Mouse (Mus musculus) heart, embryonic 13.5 days (tissue): ENCODE measurements around the gene Txnip. TPM values are rescaled to one million over a fixed set of nuclear protein-coding genes. Genes with fewer than 3 reads are reported as not detected.
"Not testable (repeated sequence)": the region's sequence is repeated elsewhere in the genome, so short reads cannot be mapped to it uniquely, and the experiment has no call there.

Experiments
- ATAC-seq: fragments of 200-750 bp; cut with Nextera tagmentation; 2 replicates; pipeline ENCODE4 v1.8.0; 2017; ENCODE audit warnings: moderate TSS enrichment; ENCODE audit not compliant: insufficient number of reproducible peaks, low FRiP score, low TSS enrichment; ENCODE audit errors: extremely low read depth
- H3K27ac ChIP-seq: fragments of 300-500 bp; sonication (generic); replicated peaks from 2 replicates; pipeline ENCODE4 v1.5.1; 2015; ENCODE audit warnings: moderate library complexity, mild to moderate bottlenecking, inconsistent platforms
- H3K27me3 ChIP-seq: fragments of 300-500 bp; sonication (generic); replicated peaks from 2 replicates; pipeline ENCODE4 v1.6.1; 2015; ENCODE audit warnings: mild to moderate bottlenecking, inconsistent platforms
- H3K36me3 ChIP-seq: fragments of 300-500 bp; sonication (generic); 2 replicates; pipeline ENCODE4 v1.6.1; 2015; ENCODE audit warnings: mild to moderate bottlenecking, inconsistent platforms
- H3K4me1 ChIP-seq: fragments of 300-500 bp; sonication (generic); 2 replicates; pipeline ENCODE4 v1.6.1; 2015; ENCODE audit warnings: inconsistent platforms
- H3K4me2 ChIP-seq: fragments of 300-500 bp; sonication (generic); 2 replicates; pipeline ENCODE4 v1.6.1; 2015; ENCODE audit warnings: inconsistent platforms, mild to moderate bottlenecking, moderate library complexity
- H3K4me3 ChIP-seq: fragments of 300-500 bp; sonication (generic); 2 replicates; pipeline ENCODE4 v1.5.1; 2015; ENCODE audit warnings: moderate library complexity, mild to moderate bottlenecking, inconsistent platforms
- H3K9ac ChIP-seq: fragments of 300-500 bp; sonication (generic); 2 replicates; pipeline ENCODE4 v1.6.1; 2015; ENCODE audit warnings: inconsistent platforms, mild to moderate bottlenecking, moderate library complexity
- H3K9me3 ChIP-seq: fragments of 300-500 bp; sonication (generic); 2 replicates; pipeline ENCODE4 v1.6.1; 2016; ENCODE audit warnings: inconsistent platforms
- WGBS: fragments of 180-500 bp; shearing (Covaris S2); methylation state at CpG from one replicate; pipeline ENCODE4 v1.1.7; 2015; ENCODE audit warnings: mixed read lengths; 5-methylcytosine and 5-hydroxymethylcytosine counted together
- polyA plus RNA-seq: library from polyadenylated mRNA; unstranded; fragments of >200 nt; fragmentation: Nextera tagmentation; extraction: Ambion mirVana; gene quantifications from 2 replicates; pipeline ENCODE4 v1.2.1, GENCODE M21; 2015

Txnip gene
- polyA plus RNA-seq, 1 experiment from 2014 or later: 156 TPM

- H3K27ac ChIP-seq, H3K4me3 ChIP-seq, H3K4me2 ChIP-seq, H3K9ac ChIP-seq, H3K9me3 ChIP-seq, H3K27me3 ChIP-seq, ATAC-seq: not testable (repeated sequence)
- Histone ChIP-seq H3K4me1 (peaks cover 56% of the 10 kb centered on the region), H3K36me3 (peaks cover 43% of the 10 kb centered on the region)
- WGBS: 86% methylated on average over 4 of the region's 4 CpGs
These were observed 48.2 kb downstream of the Txnip start for GRCm38 (mm10) chr3:96606007-96606406.

GRCm38 (mm10) chr3:96606618-96607017, 48.9 kb downstream of the Txnip start:
- ATAC-seq: no peak
- Histone ChIP-seq H3K9me3 (no peaks in the 10 kb centered on the region), H3K27ac (no peak overlapping the region), H3K4me1 (peaks cover 56% of the 10 kb centered on the region), H3K4me2 (no peak overlapping the region), H3K36me3 (peaks cover 43% of the 10 kb centered on the region), H3K9ac (no peak overlapping the region), H3K4me3 (no peak overlapping the region), H3K27me3 (no peaks in the 10 kb centered on the region)
- WGBS: 80% methylated on average over 4 of the region's 4 CpGs

Other genes starting within 250 kb of the Txnip start
- 0.68 and 0.78 TPM in 2 replicates for gene BC107364, start 105.7 kb upstream of the Txnip start, polyA plus RNA-seq
- gene Hfe2, start 32.8 kb upstream of the Txnip start, polyA plus RNA-seq: 7.4 and 7.5 TPM in 2 replicates
- gene Gm16253, start 19.0 kb downstream of the Txnip start, polyA plus RNA-seq: 1.6 and 1.7 TPM in 2 replicates
- gene Polr3gl, start 36.2 kb downstream of the Txnip start, polyA plus RNA-seq: 33.5 and 36.1 TPM in 2 replicates
- gene Ankrd34a, start 38.7 kb downstream of the Txnip start, polyA plus RNA-seq: 6.5 and 8.1 TPM in 2 replicates
- 4.6 and 5.2 TPM in 2 replicates for gene Lix1l, start 43.2 kb downstream of the Txnip start, polyA plus RNA-seq
- 80.7 and 84.5 TPM in 2 replicates for gene Rbm8a, start 72.0 kb downstream of the Txnip start, polyA plus RNA-seq
- 35.8 and 37.3 TPM in 2 replicates for gene Pex11b, start 77.4 kb downstream of the Txnip start, polyA plus RNA-seq
- gene Gm42957, start 77.5 kb downstream of the Txnip start, polyA plus RNA-seq: 0.05 and 0.14 TPM in 2 replicates
- gene Itga10, start 87.6 kb downstream of the Txnip start, polyA plus RNA-seq: 0.82 and 1.1 TPM in 2 replicates
- 0.09 and 0.33 TPM in 2 replicates for gene Ankrd35, start 112.2 kb downstream of the Txnip start, polyA plus RNA-seq
- gene Pias3, start 138.4 kb downstream of the Txnip start, polyA plus RNA-seq: 36.0 and 37.7 TPM in 2 replicates
- 7.1 and 7.2 TPM in 2 replicates for gene Nudt17, start 150.6 kb downstream of the Txnip start, polyA plus RNA-seq
- 25.2 and 29.3 TPM in 2 replicates for gene Polr3c, start 169.7 kb downstream of the Txnip start, polyA plus RNA-seq
- 36.9 and 44.8 TPM in 2 replicates for gene Rnf115, start 169.7 kb downstream of the Txnip start, polyA plus RNA-seq